Mouse (Mus musculus) E14TG2a.4 (cell line): Measurements from ENCODE around the gene Ryr2.

ENCODE experiments used
- CTCF ChIP-seq: conservative IDR thresholded peaks from 2 replicates; pipeline ENCODE4 v1.5.1; 2014; ENCODE audit warnings: low read length
- NANOG ChIP-seq: IDR thresholded peaks from 2 replicates; pipeline ENCODE4 v1.6.1; 2014; ENCODE audit warnings: borderline replicate concordance, low read length, mixed read lengths
- POU5F1 ChIP-seq: IDR thresholded peaks from 2 replicates; pipeline ENCODE4 v1.6.1; 2014; ENCODE audit warnings: low read length, borderline replicate concordance

DNA sequence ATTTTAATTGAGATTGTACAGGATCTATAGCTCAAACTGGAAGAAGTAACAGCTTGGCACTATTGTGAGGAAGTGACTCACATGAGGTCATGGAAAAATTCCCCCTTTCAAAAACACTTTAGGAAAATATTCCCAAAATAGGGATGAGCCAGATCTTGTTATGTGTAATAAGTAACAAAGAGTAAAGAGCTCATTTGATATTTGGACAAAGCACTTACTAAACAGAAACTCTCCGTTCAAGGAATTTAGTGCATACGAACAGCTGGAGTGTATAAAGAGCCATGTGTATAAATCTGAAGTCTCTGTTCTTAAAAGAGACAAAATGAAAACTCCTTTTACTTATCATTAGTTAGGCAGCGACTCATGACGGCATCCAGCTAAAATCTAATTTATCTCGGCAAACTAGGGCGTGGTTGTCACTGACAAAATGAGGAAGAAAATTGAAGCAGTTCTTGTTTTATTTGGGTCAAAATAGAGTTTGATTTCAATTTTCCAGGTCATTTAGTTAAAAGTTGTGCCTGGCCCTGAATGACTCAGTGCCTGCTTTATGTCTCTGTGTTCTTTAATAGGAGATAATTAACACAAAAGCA is 40.3 kb upstream of the Ryr2 start:
- TF ChIP-seq CTCF, result no peak
- TF ChIP-seq NANOG, result no peak
- no peak for TF ChIP-seq POU5F1
